Mouse (Mus musculus): ENCODE data around the gene Ptprh.

GRCm38 (mm10) chr7:4612386-4612785 is 8.5 kb upstream of the Ptprh start:
- no peak for TF ChIP-seq CTCF (IDR thresholded peaks at IDR 0.05; ENCODE audit: insufficient read depth, low read length)
- no peak for TF ChIP-seq POLR2A (IDR thresholded peaks at IDR 0.05; ENCODE audit: borderline replicate concordance, extremely low read depth, low read depth, low read length)

Data from lung, adult 2 months (tissue).